Mouse (Mus musculus) small intestine, adult 2 months (tissue): Measurements from ENCODE around the gene Nckap5.

Experiments
- CTCF ChIP-seq: fragments of 200-500 bp; IDR thresholded peaks from 2 replicates; pipeline ENCODE4 v1.5.1; 2012; ENCODE audit warnings: low read depth, mild to moderate bottlenecking, control low read depth, inconsistent platforms, low read length, moderate library complexity, mixed read lengths; ENCODE audit not compliant: insufficient replicate concordance, insufficient read length; ENCODE audit errors: extremely low read depth
- POLR2A ChIP-seq: fragments of 200-500 bp; IDR thresholded peaks from 2 replicates; pipeline ENCODE4 v1.6.1; 2012; ENCODE audit warnings: low read depth, mild to moderate bottlenecking, control low read depth, inconsistent platforms, low read length, moderate library complexity

DNA sequence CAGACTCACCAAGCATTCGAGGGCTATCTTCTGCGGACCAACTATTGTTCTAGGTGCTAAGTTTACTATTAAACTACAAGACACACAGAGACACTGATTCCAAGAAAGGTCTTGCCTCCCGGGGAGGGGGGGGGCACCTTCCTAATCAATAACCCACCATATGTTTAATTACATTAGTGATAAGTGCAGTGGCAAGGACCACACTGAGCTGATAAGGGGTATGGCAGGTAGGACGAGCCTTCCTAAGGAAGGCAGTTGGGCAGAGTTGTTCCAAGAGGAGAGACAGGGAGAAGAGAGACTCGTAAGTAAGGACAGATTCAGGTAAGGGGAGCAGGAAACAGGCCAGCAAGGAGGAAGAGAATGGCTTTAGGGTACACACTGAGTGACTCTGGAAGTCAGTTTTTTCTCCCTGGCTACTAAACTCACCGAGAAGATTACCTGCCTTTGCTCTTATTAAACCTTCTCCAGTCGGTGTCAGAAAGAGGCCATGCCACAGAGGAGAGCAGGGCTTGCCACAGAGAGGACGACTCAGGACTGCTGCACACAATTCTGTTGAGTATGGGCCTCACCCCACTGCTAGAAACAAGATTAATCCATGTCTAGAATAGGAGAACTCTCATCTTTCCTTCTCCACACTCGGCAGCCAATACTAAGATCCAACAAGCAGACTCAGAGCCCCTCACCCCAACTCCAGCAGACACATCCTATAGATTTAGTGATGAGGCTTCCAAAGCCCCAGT lies 104.8 kb downstream of the Nckap5 start:
- TF ChIP-seq POLR2A (no peak), CTCF (no peak)
